ENCODE assay signal across 8 mouse cellular contexts in the genomic region with DNA sequence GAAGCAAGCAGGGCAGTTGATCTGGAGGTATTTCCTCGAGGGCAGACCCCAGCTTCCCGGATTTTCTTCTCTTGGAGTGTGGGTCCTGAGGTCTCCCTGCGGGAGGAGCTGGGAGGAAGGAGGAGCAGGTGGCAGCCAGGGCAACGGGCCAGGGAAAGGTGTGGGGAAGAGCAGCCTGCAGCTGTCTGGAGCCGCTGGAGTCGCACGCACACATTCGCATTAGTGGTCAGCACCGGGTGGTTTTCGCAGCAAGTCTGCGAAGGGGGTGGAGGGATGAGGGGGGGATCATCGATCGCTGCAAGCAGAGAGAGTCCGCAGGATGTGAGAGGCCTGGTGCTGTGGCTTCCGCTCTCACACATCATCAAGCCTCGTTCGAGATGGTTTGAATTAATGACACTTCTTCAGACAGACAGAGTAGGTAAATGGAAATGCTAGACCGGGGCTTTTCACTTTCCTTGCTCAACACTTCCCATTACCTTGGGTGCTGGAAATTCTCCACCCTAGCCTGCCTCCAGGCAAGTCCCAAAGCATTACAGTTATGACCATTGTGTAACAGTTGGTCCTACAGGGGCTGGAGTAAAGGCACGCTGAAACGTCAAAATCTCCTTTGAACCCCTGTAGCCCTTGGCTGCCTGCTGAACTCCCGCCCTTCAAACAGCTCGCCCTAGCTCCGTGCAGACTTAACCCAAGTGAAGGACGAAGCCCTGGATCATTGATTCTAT.
DNase-seq lines count a peak whose midpoint lies in the region; ATAC-seq and TF ChIP-seq lines count a peak whose summit lies in the region.

No protein-coding gene starts in this region.

- peaks cover 23% of the 10 kb centered on the region for H3K4me1 ChIP-seq in forebrain, embryonic 11.5 days (replicated peaks; ENCODE audit: control insufficient read depth, insufficient read depth, low read length)
- H3K4me1 ChIP-seq in intestine, postnatal 0 days (replicated peaks; ENCODE audit: control insufficient read depth, insufficient read depth, low read length), result 0 out of 2 replicates have a peak, but pooled peaks cover 4% of the 10 kb centered on the region
- peaks cover 45% of the 10 kb centered on the region for H3K4me1 ChIP-seq in neural tube, embryonic 13.5 days (replicated peaks)

- H3K27me3 ChIP-seq in forebrain, embryonic 11.5 days (ENCODE audit: control insufficient read depth, insufficient read depth, low read length), result peaks cover 38% of the 10 kb centered on the region
- no peaks in the 10 kb centered on the region for H3K27me3 ChIP-seq in intestine, postnatal 0 days (replicated peaks; ENCODE audit: control insufficient read depth, insufficient read depth, low read length)
- H3K27me3 ChIP-seq in neural tube, embryonic 13.5 days, result peaks cover 60% of the 10 kb centered on the region

- 2% methylated on average over 24 of the region's 24 CpGs for WGBS in forebrain, embryonic 11.5 days
- 30% methylated on average over 24 of the region's 24 CpGs for WGBS in intestine, postnatal 0 days
- 6% methylated on average over 24 of the region's 24 CpGs for WGBS in neural tube, embryonic 13.5 days

- 0 out of 2 replicates have a peak overlapping the region, but pooled peaks have one; percentile 3 for H3K4me3 ChIP-seq in forebrain, embryonic 11.5 days (ENCODE audit: low read depth, low read length)
- no peak overlapping the region for H3K4me3 ChIP-seq in intestine, postnatal 0 days (ENCODE audit: low read depth, low read length)
- H3K4me3 ChIP-seq in neural tube, embryonic 13.5 days, result 0 out of 2 replicates have a peak overlapping the region, but pooled peaks have one; percentile 3

- no peak overlapping the region for H3K27ac ChIP-seq in forebrain, embryonic 11.5 days (ENCODE audit: low read depth, low read length)
- no peak overlapping the region for H3K27ac ChIP-seq in intestine, postnatal 0 days (ENCODE audit: low read depth, low read length)
- H3K27ac ChIP-seq in neural tube, embryonic 13.5 days (replicated peaks), result peak overlapping the region; percentile 23; the same call in 1 of the 2 replicates

- no peaks in the 10 kb centered on the region for H3K9me3 ChIP-seq in forebrain, embryonic 11.5 days (ENCODE audit: control insufficient read depth, low read length)
- H3K9me3 ChIP-seq in intestine, postnatal 0 days (ENCODE audit: control insufficient read depth), result no peaks in the 10 kb centered on the region
- H3K9me3 ChIP-seq in neural tube, embryonic 13.5 days, result no peaks in the 10 kb centered on the region

- no peak for TF ChIP-seq CTCF in intestine, postnatal 0 days (IDR thresholded peaks at IDR 0.05; ENCODE audit: low read depth)

- peak overlapping the region; percentile 29; the same call in 1 of the 2 replicates for H3K4me2 ChIP-seq in forebrain, embryonic 11.5 days (ENCODE audit: low read depth, low read length, severe bottlenecking)
- H3K4me2 ChIP-seq in intestine, postnatal 0 days (replicated peaks; ENCODE audit: low read depth), result 0 out of 2 replicates have a peak overlapping the region, but pooled peaks have one; percentile 17
- H3K4me2 ChIP-seq in neural tube, embryonic 13.5 days, result peak overlapping the region; percentile 44

- no peak overlapping the region for H3K9ac ChIP-seq in forebrain, embryonic 11.5 days (ENCODE audit: low read length)
- no peak overlapping the region for H3K9ac ChIP-seq in intestine, postnatal 0 days (ENCODE audit: low read depth, low read length)
- H3K9ac ChIP-seq in neural tube, embryonic 13.5 days, result peak overlapping the region; percentile 41

- H3K36me3 ChIP-seq in forebrain, embryonic 11.5 days (ENCODE audit: control insufficient read depth, insufficient read depth, low read length), result no peaks in the 10 kb centered on the region
- no peaks in the 10 kb centered on the region for H3K36me3 ChIP-seq in intestine, postnatal 0 days (ENCODE audit: control insufficient read depth, insufficient read depth)
- H3K36me3 ChIP-seq in neural tube, embryonic 13.5 days, result no peaks in the 10 kb centered on the region

- peak; percentile 46 for DNase-seq in left cerebral cortex, postnatal 4 days
- DNase-seq in left cerebral cortex, adult 11 months (ENCODE audit: low spot score), result no peak
- no peak for DNase-seq in forebrain, embryonic 11.5 days (ENCODE audit: low spot score)
- DNase-seq in layer of hippocampus, adult 9-10 months (ENCODE audit: low spot score), result no peak
- DNase-seq in gastrocnemius, adult 18-20 months (ENCODE audit: low spot score), result no peak
- no peak for DNase-seq in thymus, adult 18-20 months

- intact Hi-C loops in left cerebral cortex, postnatal 4 days (cut with DNase I), result no loop called here

- peak; percentile 22; the same call in 1 of the 2 replicates for ATAC-seq in forebrain, embryonic 11.5 days (replicated peaks; ENCODE audit: low FRiP score)
- no peak for ATAC-seq in intestine, postnatal 0 days
- ATAC-seq in neural tube, embryonic 13.5 days (ENCODE audit: low read depth), result 0 out of 2 replicates have a peak, but pooled peaks have one; percentile 21
